Mouse (Mus musculus) olfactory bulb, adult 2 months (tissue): ENCODE measurements around the gene Zfp316.

Experiments
- CTCF ChIP-seq: fragments of 200-500 bp; IDR thresholded peaks from 2 replicates; pipeline ENCODE4 v1.5.1; 2012; ENCODE audit warnings: low read depth, mild to moderate bottlenecking, low read length, moderate library complexity; ENCODE audit not compliant: insufficient read depth
- POLR2A ChIP-seq: fragments of 200-500 bp; IDR thresholded peaks from 2 replicates; pipeline ENCODE4 v1.6.1; 2012; ENCODE audit warnings: mild to moderate bottlenecking, low read depth, low read length, moderate library complexity; ENCODE audit not compliant: insufficient read depth

- TF ChIP-seq CTCF = no peak
- no peak for TF ChIP-seq POLR2A
Observed at GRCm38 (mm10) chr5:143309916-143310315, 40.1 kb upstream of the Zfp316 start.
